Mouse (Mus musculus) forebrain, embryonic 13.5 days (tissue): ENCODE measurements around the gene Creg2. TPM values are rescaled to one million over a fixed set of nuclear protein-coding genes. Genes with fewer than 3 reads are reported as not detected.
"Not testable (repeated sequence)": the region's sequence is repeated elsewhere in the genome, so short reads cannot be mapped to it uniquely, and the experiment has no call there.

Experiments used
- ATAC-seq: fragments of 200-750 bp; cut with Nextera tagmentation; 2 replicates; pipeline ENCODE4 v1.8.0; 2017
- H3K27ac ChIP-seq: fragments of 300-500 bp; sonication (generic); 2 replicates; pipeline ENCODE4 v1.5.1; 2015; ENCODE audit warnings: inconsistent platforms, mild to moderate bottlenecking, moderate library complexity
- H3K27me3 ChIP-seq: fragments of 300-500 bp; sonication (generic); 2 replicates; pipeline ENCODE4 v1.6.1; 2015; ENCODE audit warnings: mild to moderate bottlenecking, inconsistent platforms
- H3K36me3 ChIP-seq: fragments of 300-500 bp; sonication (generic); 2 replicates; pipeline ENCODE4 v1.6.1; 2015; ENCODE audit warnings: mild to moderate bottlenecking, inconsistent platforms; ENCODE audit not compliant: poor library complexity, severe bottlenecking
- H3K4me1 ChIP-seq: fragments of 300-500 bp; sonication (generic); 2 replicates; pipeline ENCODE4 v1.6.1; 2015; ENCODE audit warnings: inconsistent platforms
- H3K4me2 ChIP-seq: fragments of 300-500 bp; sonication (generic); 2 replicates; pipeline ENCODE4 v1.6.1; 2015; ENCODE audit warnings: inconsistent platforms, mild to moderate bottlenecking, moderate library complexity
- H3K4me3 ChIP-seq: fragments of 300-500 bp; sonication (generic); 2 replicates; pipeline ENCODE4 v1.5.1; 2015; ENCODE audit warnings: mild to moderate bottlenecking, inconsistent platforms
- H3K9ac ChIP-seq: fragments of 300-500 bp; sonication (generic); 2 replicates; pipeline ENCODE4 v1.6.1; 2015; ENCODE audit warnings: mild to moderate bottlenecking, inconsistent platforms
- H3K9me3 ChIP-seq: fragments of 300-500 bp; sonication (generic); replicated peaks from 2 replicates; pipeline ENCODE4 v1.6.1; 2016; ENCODE audit warnings: inconsistent platforms
- WGBS: fragments of 180-500 bp; shearing (Covaris S2); methylation state at CpG from one replicate; pipeline ENCODE4 v1.1.7; 2015; 5-methylcytosine and 5-hydroxymethylcytosine counted together
- polyA plus RNA-seq: library from polyadenylated mRNA; unstranded; fragments of >200 nt; fragmentation: Nextera tagmentation; extraction: Ambion mirVana; gene quantifications from 2 replicates; pipeline ENCODE4 v1.2.1, GENCODE M21; 2015

The Creg2 gene
- polyA plus RNA-seq, 1 experiment from 2014 or later = 0.56 TPM

DNA sequence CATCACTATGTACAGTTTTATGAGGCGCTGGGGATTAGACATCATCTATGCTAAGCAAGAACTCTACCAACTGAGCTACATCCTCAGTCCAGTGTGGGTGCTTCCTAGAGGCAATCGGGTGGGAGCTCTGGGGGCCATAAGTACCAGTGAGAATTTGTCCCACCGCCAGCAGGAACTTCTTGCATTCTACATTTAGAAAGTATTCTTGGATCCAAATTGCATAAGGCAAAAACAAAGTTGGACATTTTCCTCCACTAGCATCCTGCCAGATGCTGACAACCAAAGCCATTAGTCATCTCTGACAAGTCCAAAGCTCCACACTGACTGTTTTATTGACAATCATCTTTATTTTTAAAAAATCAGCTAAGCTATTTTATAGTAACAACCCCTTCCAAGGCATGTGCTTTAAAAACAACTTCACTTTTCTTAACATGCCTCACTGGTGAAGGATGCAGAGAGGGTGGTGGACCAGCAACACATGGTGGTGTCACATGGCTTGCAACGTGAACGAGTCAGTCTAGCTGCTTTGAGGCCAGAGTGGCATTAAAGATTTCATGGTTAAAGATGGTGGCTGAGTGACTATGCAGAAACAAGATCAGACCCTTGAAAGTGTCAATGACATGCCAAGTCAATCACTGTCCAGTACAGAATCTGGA is 25.1 kb upstream of the Creg2 start:
- Histone ChIP-seq H3K4me1 (no peaks in the 10 kb centered on the region), H3K4me2 (no peak overlapping the region), H3K4me3 (no peak overlapping the region), H3K9me3 (no peaks in the 10 kb centered on the region), H3K27me3 (no peaks in the 10 kb centered on the region), H3K36me3 (no peaks in the 10 kb centered on the region), H3K9ac (no peak overlapping the region), H3K27ac (no peak overlapping the region)
- 92% methylated on average over 5 of the region's 5 CpGs for WGBS
- no peak for ATAC-seq

DNA sequence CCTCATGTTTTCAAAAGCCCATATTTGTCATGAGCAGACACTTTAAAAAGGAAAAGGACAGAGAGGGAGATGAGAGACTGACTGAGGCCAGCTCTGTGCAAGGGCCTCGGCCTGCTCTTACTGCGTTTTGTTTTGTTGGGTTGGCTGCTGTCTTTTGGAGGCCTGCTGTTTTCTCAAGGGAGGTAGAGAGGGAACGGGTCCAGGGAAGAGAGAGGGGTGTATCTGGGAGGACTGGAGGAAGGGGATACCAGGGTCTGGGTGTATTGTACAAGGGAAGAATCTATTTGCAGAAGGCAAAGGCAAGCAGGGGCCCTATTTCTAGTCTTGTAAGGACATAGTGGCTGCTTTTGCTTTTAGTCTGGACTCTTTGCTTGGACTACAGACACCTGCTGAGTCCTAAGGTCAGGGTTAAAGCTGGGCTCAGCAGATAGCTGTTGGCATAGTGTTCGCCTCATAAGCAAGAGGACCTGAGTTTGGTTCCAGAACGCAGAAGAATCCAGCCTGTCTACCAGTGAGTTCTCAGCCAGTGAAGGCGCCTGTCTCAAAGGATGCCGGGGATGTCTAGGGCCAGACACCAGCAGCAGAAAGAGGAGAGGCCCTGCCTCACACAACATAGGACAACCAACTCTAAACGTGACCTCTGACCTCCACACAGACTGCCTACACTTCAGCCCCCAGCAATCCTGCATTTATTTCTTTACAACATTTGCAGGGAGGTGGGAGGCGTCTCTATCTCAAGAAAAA is 21.3 kb upstream of the Creg2 start:
- no peak for ATAC-seq
- Histone ChIP-seq H3K4me3 (no peak overlapping the region), H3K27ac (no peak overlapping the region), H3K36me3 (no peaks in the 10 kb centered on the region), H3K4me1 (no peaks in the 10 kb centered on the region), H3K9ac (no peak overlapping the region), H3K4me2 (no peak overlapping the region), H3K27me3 (0 out of 2 replicates have a peak, but pooled peaks cover 13% of the 10 kb centered on the region), H3K9me3 (no peaks in the 10 kb centered on the region; the same call in 1 of the 2 replicates)
- WGBS = 81% methylated on average over 9 of the region's 9 CpGs

DNA sequence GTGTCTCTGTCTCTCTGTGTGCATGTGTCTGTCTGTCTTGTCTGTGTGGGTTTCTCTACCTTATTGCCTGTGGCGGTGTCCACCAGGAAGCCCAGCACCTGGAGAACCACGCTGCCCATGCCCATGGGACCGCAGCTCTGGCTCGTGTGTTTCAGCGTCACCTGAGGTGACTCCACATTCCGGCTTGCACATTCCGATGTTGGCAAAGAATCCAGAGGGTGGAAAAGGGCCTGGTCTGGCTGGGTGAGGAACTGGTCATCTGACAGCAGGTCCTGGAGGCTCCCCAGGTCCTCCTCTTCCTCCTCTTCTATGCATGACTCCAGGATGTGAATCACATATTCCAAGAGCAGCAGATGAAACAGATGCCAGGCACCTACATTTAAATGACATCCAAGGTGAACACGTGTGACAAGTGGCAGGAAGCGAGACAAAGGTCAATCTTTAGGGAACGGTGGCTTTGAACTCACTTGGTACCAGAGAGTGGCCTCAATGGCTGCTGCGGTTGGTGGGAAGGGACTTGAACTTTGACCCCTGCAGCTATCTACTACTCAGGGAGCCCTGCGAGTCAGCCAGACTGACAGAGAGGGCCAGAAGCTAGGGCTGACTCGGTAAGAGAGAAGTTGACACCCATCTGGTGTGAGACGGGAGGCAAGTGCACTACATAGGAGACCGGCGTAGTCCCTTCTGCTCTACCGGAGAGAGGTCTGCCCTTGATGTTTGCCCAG is 19.1 kb upstream of the Creg2 start:
- ATAC-seq = no peak
- no peaks in the 10 kb centered on the region for H3K36me3 ChIP-seq
- H3K9me3 ChIP-seq = no peaks in the 10 kb centered on the region; the same call in 1 of the 2 replicates
- 0 out of 2 replicates have a peak, but pooled peaks cover 13% of the 10 kb centered on the region for H3K27me3 ChIP-seq
- no peak overlapping the region for H3K4me3 ChIP-seq
- no peak overlapping the region for H3K9ac ChIP-seq
- 91% methylated on average over 17 of the region's 17 CpGs for WGBS
- H3K4me2 ChIP-seq = no peak overlapping the region
- no peaks in the 10 kb centered on the region for H3K4me1 ChIP-seq
- H3K27ac ChIP-seq = no peak overlapping the region

DNA sequence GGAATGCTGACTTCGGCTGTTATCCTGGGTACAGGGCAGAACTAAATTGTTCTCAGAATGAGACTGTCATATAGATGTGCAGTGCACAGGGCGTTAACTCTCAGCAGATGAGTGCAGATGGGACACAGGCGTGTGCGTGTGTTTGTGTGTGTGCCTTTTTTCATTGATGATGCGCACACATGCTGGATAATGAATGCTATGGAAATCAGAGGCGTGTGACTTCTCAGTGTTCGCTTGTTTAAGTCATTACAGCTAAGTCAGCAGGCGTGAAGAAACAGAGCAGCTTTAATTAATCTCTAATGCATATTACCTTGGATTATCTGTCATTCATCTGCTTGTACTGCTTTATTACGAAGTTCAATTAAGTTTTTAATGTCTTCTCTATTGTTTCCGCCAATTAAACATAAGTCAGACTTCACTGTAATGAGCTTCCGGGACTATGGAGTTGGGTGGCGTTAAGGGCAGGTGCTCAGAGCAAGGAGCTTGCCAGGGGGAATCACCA is 15.5 kb upstream of the Creg2 start:
- Histone ChIP-seq H3K9ac (no peak overlapping the region), H3K36me3 (no peaks in the 10 kb centered on the region), H3K4me1 (no peaks in the 10 kb centered on the region), H3K27ac (no peak overlapping the region), H3K4me2 (no peak overlapping the region), H3K9me3 (no peaks in the 10 kb centered on the region; the same call in 1 of the 2 replicates), H3K4me3 (no peak overlapping the region), H3K27me3 (0 out of 2 replicates have a peak, but pooled peaks cover 17% of the 10 kb centered on the region)
- 54% methylated on average over 12 of the region's 12 CpGs for WGBS
- ATAC-seq = 0 out of 2 replicates have a peak, but pooled peaks have one; percentile 45

DNA sequence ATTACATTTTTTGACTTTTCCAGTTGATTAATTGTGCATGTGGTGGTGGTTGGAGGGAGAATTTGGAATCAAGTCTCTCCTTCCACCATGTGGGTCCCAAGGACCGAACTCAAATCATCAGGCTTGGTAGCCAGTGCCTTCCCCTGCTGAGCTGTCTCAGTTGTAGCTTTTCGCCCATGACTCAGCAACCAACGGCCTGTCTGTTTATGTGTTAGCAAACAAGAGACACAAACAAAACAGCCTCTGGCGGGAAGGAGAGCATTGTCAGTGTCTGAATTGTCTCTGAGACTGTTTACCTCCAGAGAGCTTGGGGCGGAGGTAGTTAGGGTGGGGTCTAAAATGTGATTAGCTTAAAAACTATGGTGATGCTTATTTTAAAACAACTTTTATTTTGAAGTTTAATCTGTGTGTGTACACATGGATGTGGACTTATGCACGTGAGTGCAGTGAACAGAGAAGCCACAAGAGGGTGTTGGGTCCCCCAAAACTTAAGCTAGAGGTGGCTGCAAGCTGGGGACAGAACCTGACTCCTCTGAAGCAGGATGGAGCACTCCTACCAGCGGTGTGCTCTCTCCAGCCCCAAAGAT is 12.9 kb upstream of the Creg2 start:
- no peak for ATAC-seq
- H3K27ac ChIP-seq = no peak overlapping the region
- H3K4me2 ChIP-seq = no peak overlapping the region
- no peaks in the 10 kb centered on the region for H3K4me1 ChIP-seq
- 84% methylated on average over 7 of the region's 7 CpGs for WGBS
- H3K27me3 ChIP-seq = 0 out of 2 replicates have a peak, but pooled peaks cover 8% of the 10 kb centered on the region
- no peaks in the 10 kb centered on the region for H3K9me3 ChIP-seq
- H3K9ac ChIP-seq = no peak overlapping the region
- H3K4me3 ChIP-seq = no peak overlapping the region
- no peaks in the 10 kb centered on the region for H3K36me3 ChIP-seq

DNA sequence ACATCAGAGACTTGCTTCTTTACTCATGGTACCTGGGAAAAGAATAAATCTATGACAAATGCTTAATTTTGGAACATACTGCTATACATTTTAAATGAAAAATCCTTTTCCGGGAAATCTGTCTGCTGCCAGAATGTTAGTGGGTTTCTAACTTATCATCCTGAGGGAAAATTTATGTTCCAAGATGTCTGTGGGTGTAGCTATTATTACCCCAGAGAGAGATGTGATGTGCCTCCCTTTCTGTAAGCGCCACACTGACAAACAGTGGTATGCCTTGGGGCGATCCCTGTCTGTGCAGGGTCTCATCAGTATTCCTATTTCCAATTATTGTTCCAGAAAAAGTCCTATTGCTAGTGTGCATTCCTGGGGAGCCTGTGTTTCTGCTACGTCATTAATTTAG is 11.8 kb upstream of the Creg2 start:
- WGBS = 87% methylated on average over 4 of the region's 4 CpGs
- no peak overlapping the region for H3K27ac ChIP-seq
- H3K27me3 ChIP-seq = 0 out of 2 replicates have a peak, but pooled peaks cover 6% of the 10 kb centered on the region
- no peaks in the 10 kb centered on the region for H3K4me1 ChIP-seq
- no peak overlapping the region for H3K9ac ChIP-seq
- no peak overlapping the region for H3K4me2 ChIP-seq
- H3K36me3 ChIP-seq = no peaks in the 10 kb centered on the region
- peaks cover 3% of the 10 kb centered on the region; the same call in 1 of the 2 replicates for H3K9me3 ChIP-seq
- H3K4me3 ChIP-seq = no peak overlapping the region
- ATAC-seq = no peak

DNA sequence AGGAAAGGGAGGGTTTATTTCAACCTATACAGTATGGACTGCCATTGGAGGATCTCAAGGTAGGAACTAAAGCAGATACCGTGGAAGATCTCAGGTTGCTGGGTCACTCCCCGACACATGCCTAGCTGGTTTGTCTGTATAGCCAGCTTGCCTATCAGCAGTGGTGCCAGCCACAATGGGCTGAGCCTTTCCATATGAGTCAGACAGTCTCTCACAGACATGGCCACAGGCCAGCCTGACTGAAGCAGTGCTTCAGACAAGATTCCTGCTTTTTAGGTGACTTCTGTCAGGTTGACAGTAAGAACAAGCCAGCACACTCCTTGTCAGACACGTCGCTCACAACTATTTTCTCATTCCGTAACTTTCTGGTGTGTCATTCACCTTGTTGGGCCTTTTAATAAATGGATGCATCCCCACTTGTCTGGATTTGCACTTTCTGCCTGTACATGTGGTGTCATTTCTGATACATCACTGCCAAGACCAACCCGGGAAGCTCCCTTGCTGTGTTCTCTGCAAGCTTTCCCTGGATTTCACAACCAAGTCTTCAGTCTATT is 5.8 kb upstream of the Creg2 start:
- Histone ChIP-seq H3K27me3 (peaks cover 8% of the 10 kb centered on the region), H3K9me3 (peaks cover 3% of the 10 kb centered on the region; the same call in 1 of the 2 replicates), H3K4me1 (no peaks in the 10 kb centered on the region), H3K4me3 (no peak overlapping the region), H3K27ac (no peak overlapping the region), H3K36me3 (no peaks in the 10 kb centered on the region), H3K9ac (no peak overlapping the region), H3K4me2 (no peak overlapping the region)
- no peak for ATAC-seq
- 87% methylated on average over 6 of the region's 6 CpGs for WGBS

DNA sequence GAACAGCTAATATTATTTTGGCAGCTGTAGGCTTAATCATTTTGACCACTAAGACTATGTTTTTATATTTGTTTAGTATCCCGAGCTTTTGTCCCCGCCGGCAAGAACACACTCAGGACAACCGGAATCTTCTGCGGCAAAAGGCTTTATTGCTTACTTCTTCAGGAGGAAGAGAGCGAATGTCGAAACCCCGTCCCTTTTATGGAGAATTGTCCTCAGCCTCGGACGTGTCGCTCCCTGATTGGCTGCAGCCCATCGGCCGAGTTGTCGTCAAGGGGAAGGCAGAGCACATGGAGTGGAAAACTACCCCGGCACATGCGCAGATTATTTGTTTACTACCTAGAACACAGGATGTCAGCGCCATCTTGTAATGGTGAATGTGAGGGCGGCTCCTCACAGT is 3.6 kb upstream of the Creg2 start:
- H3K27me3 ChIP-seq = peaks cover 26% of the 10 kb centered on the region
- peaks cover 13% of the 10 kb centered on the region for H3K4me1 ChIP-seq
- 92% methylated on average over 18 of the region's 18 CpGs for WGBS
- H3K27ac ChIP-seq, H3K36me3 ChIP-seq, ATAC-seq, H3K9me3 ChIP-seq, H3K4me2 ChIP-seq, H3K9ac ChIP-seq, H3K4me3 ChIP-seq: not testable (repeated sequence)

DNA sequence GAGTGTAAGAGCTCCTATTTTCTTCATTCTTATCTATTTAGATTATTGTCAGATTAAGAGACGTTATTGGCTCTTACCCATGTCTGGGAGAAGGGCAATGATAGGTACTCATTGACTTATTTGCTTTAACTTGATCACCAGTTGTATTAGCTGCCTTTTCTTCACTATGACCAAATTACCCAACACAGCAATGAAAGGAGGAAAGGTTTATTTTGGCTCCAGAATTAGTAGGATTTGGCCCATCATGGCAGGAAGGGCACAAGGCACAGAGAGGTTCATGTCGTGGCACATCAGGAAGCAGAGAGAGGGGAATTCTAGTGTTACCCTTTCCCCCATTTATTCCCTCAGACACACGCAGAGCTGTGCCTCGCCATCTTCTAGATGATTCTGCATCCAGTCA is 1.8 kb upstream of the Creg2 start:
- Histone ChIP-seq H3K36me3 (no peaks in the 10 kb centered on the region), H3K4me3 (no peak overlapping the region), H3K27me3 (peaks cover 40% of the 10 kb centered on the region), H3K4me2 (no peak overlapping the region), H3K9ac (no peak overlapping the region), H3K27ac (no peak overlapping the region), H3K9me3 (no peaks in the 10 kb centered on the region), H3K4me1 (peaks cover 21% of the 10 kb centered on the region)
- WGBS = 88% methylated on average over 4 of the region's 4 CpGs
- ATAC-seq = no peak

DNA sequence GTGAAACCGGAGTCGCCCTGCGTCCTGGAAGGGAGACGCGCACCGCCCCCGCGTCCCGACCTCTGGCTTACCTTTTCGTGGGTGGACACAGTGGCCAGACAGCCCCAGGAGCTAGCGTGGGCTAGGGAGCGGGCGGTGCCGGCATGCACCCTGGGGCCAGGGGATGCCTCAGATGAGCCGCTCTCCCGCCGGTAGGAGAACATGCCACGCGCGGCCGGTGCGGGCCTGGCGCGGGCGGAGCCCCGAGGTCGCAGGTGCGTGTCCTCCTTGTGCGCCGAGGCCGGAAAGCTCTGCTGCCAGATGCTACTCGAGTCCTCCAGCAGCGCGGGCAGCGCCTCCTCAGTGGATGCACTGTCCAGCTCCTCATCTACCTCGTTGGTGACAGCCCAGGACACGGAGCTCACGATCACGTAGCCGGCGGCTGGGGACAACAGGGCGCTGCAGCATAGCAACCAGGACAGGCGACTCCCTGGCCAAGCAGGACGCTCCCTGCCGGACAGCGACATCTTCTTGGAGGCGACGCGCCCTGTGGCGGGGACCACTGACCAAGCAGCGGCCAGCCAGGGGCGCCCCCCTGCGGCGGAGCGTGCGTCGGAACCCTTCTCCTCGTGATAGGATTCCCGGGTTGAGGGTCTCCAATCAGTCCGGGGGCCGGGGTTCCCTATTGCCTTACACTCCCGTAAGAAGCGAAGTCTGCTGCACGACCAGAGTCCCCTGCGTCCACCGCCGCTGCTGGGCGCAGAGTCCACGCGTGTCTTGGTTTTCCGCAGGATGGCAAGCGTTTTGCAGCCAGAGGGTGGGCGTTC is 636 bp downstream of the Creg2 start:
- WGBS = under 1% methylated on average over 70 of the region's 73 CpGs
- peaks cover 31% of the 10 kb centered on the region for H3K4me1 ChIP-seq
- peak overlapping the region; percentile 58 for H3K4me3 ChIP-seq
- no peaks in the 10 kb centered on the region for H3K36me3 ChIP-seq
- H3K9ac ChIP-seq = peak overlapping the region; percentile 68
- peak overlapping the region; percentile 99 for H3K4me2 ChIP-seq
- peaks cover 47% of the 10 kb centered on the region for H3K27me3 ChIP-seq
- no peak overlapping the region for H3K27ac ChIP-seq
- ATAC-seq = peak; percentile 64
- H3K9me3 ChIP-seq = no peaks in the 10 kb centered on the region
